Mouse (Mus musculus): ENCODE measurements around the gene Nxph3. TPM values are rescaled to one million over a fixed set of nuclear protein-coding genes. Genes with fewer than 3 reads are reported as not detected.

Nxph3 gene
- polyA plus RNA-seq (2012; ENCODE audit: low replicate concordance) = 0.08 TPM in 1 of 2 replicates, not detected in the other

DNA sequence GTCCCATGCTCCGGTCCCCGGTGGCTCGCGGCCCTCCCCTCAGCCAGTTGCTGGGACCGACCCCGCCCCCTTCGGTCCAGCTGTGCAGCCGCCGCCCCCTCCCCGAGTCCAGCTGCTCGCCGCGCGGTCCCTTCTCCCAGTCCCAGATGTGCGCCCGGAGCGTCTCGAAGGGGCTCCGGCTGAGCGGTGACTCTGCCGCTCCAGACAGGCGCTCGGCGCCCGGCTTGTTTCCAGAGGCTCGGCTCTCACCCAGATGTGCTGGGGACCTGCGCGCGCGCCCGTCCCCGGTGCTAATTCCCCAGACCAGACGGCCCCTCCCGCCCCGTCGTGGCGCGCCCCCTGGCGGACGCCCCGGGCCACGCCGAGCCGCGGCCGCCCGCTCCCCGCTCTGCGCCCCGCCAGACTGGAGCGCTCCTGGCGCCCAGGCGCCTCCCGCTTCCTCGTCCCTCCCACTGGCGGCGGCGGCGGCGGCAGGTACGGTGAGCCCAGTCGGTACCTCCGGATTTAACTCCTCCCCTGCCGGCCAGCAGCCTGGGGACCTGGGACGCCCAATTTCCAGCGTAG lies at the start of gene Nxph3:
Gene Nxph3, minus strand, starts transcription at position 273 of the 564 bp plus-strand sequence.

Other genes with a start within 250 kb of the Nxph3 start
- 13.4 and 13.6 TPM in 2 replicates for gene Kat7, start 204.3 kb downstream of the Nxph3 start, polyA plus RNA-seq (2012; ENCODE audit: low replicate concordance)
- gene Fam117a, start 177.6 kb downstream of the Nxph3 start, polyA plus RNA-seq (2012; ENCODE audit: low replicate concordance) = 359 and 506 TPM in 2 replicates
- gene Slc35b1, start 129.9 kb downstream of the Nxph3 start, polyA plus RNA-seq (2012; ENCODE audit: low replicate concordance) = 11.3 and 25.3 TPM in 2 replicates
- 16.1 and 21.7 TPM in 2 replicates for gene Spop, start 100.5 kb downstream of the Nxph3 start, polyA plus RNA-seq (2012; ENCODE audit: low replicate concordance)
- gene Ngfr, start 73.2 kb upstream of the Nxph3 start, polyA plus RNA-seq (2012; ENCODE audit: low replicate concordance) = 0.24 and 1.8 TPM in 2 replicates
- 11.3 and 30.4 TPM in 2 replicates for gene Phb, start 152.4 kb upstream of the Nxph3 start, polyA plus RNA-seq (2012; ENCODE audit: low replicate concordance)
- 70.4 and 75.2 TPM in 2 replicates for gene Zfp652, start 198.1 kb upstream of the Nxph3 start, polyA plus RNA-seq (2012; ENCODE audit: low replicate concordance)
- gene B130006D01Rik, start 209.0 kb upstream of the Nxph3 start, polyA plus RNA-seq (2012; ENCODE audit: low replicate concordance) = not detected in 2 replicates

Measured in leukemia stem cell, adult 10-12 weeks (primary cell).